16 mouse cellular contexts compared by ENCODE assay signal in genomic region chr6:101330392-101330791, GRCm38 (mm10). TPM values are rescaled to one million over a fixed set of nuclear protein-coding genes. Genes with fewer than 3 reads are reported as not detected.
DNase-seq lines count a peak whose midpoint lies in the region; ATAC-seq and TF ChIP-seq lines count a peak whose summit lies in the region.
"Had no signal": no experiment of that assay in that cellular context is flagged by ENCODE, and none has a peak within 500 bp of the region (broad histone marks: within the 10 kb centered on the region; RNA-seq: fewer than 3 reads in every experiment).

No protein-coding gene starts in this region.

- H3K9ac ChIP-seq in heart, embryonic 15.5 days = no peak overlapping the region
- no peak overlapping the region for H3K9ac ChIP-seq in heart, adult 2 months (ENCODE audit: low read depth, low read length)
- H3K9ac ChIP-seq in lung, embryonic 15.5 days = no peak overlapping the region
- H3K9ac ChIP-seq: hindbrain, embryonic 12.5 days; limb, embryonic 12.5 days; midbrain, embryonic 13.5 days; neural tube, embryonic 13.5 days; stomach, embryonic 15.5 days had no signal

- no peak for DNase-seq in heart, adult 2 months
- no peak for DNase-seq in lung, adult 18-20 months
- peak; percentile 67 for DNase-seq in embryo, embryonic 11 days
- DNase-seq in mesoderm, embryonic 11.5 days (ENCODE audit: low read depth, low spot score) = peak; percentile 85
- no peak for DNase-seq in right cerebral cortex, postnatal 10 days (ENCODE audit: low spot score in 2 of 2)
- no peak for DNase-seq in frontal cortex, postnatal 36 days (ENCODE audit: low spot score in 2 of 2)
- DNase-seq: cerebellum, postnatal 14 days; right cerebral cortex, postnatal 14 days had no signal

- peak overlapping the region; percentile 92 for H3K27ac ChIP-seq in heart, embryonic 15.5 days
- no peak overlapping the region for H3K27ac ChIP-seq in heart, adult 2 months
- H3K27ac ChIP-seq in lung, embryonic 15.5 days = no peak overlapping the region
- H3K27ac ChIP-seq: hindbrain, embryonic 12.5 days; midbrain, embryonic 13.5 days; neural tube, embryonic 13.5 days had no signal

- TF ChIP-seq CTCF in heart, adult 2 months (IDR thresholded peaks at IDR 0.05) = no peak

- no peaks in the 10 kb centered on the region for H3K9me3 ChIP-seq in heart, embryonic 15.5 days (replicated peaks)
- H3K9me3 ChIP-seq in lung, embryonic 15.5 days = no peaks in the 10 kb centered on the region
- H3K9me3 ChIP-seq: hindbrain, embryonic 12.5 days; limb, embryonic 12.5 days; midbrain, embryonic 13.5 days; neural tube, embryonic 13.5 days; stomach, embryonic 15.5 days had no signal

- WGBS in heart, embryonic 15.5 days = 14% methylated on average over 5 of the region's 5 CpGs
- 54% methylated on average over 5 of the region's 5 CpGs for WGBS in heart, adult 2 months
- WGBS in lung, embryonic 15.5 days = 20% methylated on average over 5 of the region's 5 CpGs

- ATAC-seq in heart, embryonic 15.5 days (replicated peaks; ENCODE audit: insufficient number of reproducible peaks, insufficient read depth, low FRiP score, low read depth) = no peak; the same call in 1 of the 2 replicates
- ATAC-seq in lung, embryonic 15.5 days (ENCODE audit: borderline replicate concordance, extremely low read depth, low FRiP score, low TSS enrichment) = peak; percentile 31
- ATAC-seq: activated CD4-positive, CD25-positive, alpha-beta regulatory T cell, adult 4 months; midbrain, embryonic 13.5 days had no signal

- TF ChIP-seq POLR2A in heart, adult 2 months (IDR thresholded peaks at IDR 0.05; ENCODE audit: insufficient read depth, low read depth, low read length) = no peak

- TF ChIP-seq EP300 in heart, adult 2 months (IDR thresholded peaks at IDR 0.05; ENCODE audit: insufficient read depth, low read depth, low read length) = no peak

- peaks cover 87% of the 10 kb centered on the region for H3K4me1 ChIP-seq in heart, embryonic 15.5 days (replicated peaks)
- H3K4me1 ChIP-seq in heart, adult 2 months (ENCODE audit: control insufficient read depth, insufficient read depth, low read length) = peaks cover 22% of the 10 kb centered on the region
- peaks cover 70% of the 10 kb centered on the region for H3K4me1 ChIP-seq in lung, embryonic 15.5 days

- H3K27me3 ChIP-seq in heart, embryonic 15.5 days = no peaks in the 10 kb centered on the region
- H3K27me3 ChIP-seq in heart, adult 2 months (ENCODE audit: control insufficient read depth, insufficient read depth, low read length) = no peaks in the 10 kb centered on the region
- no peaks in the 10 kb centered on the region for H3K27me3 ChIP-seq in lung, embryonic 15.5 days
- H3K27me3 ChIP-seq: hindbrain, embryonic 12.5 days; limb, embryonic 12.5 days; midbrain, embryonic 13.5 days; neural tube, embryonic 13.5 days; stomach, embryonic 15.5 days had no signal

- intact Hi-C loops in heart, adult 2 months (cut with DNase I) = no loop called here

- H3K4me2 ChIP-seq in heart, embryonic 15.5 days = no peak overlapping the region
- H3K4me2 ChIP-seq in lung, embryonic 15.5 days = no peak overlapping the region
- H3K4me2 ChIP-seq: hindbrain, embryonic 12.5 days; limb, embryonic 12.5 days; midbrain, embryonic 13.5 days; neural tube, embryonic 13.5 days; stomach, embryonic 15.5 days had no signal

- no peaks in the 10 kb centered on the region; the same call in 1 of the 2 replicates for H3K79me2 ChIP-seq in heart, adult 2 months (replicated peaks; ENCODE audit: control insufficient read depth, insufficient read depth, low read length)

- H3K36me3 ChIP-seq in heart, embryonic 15.5 days = no peaks in the 10 kb centered on the region
- peaks cover 6% of the 10 kb centered on the region for H3K36me3 ChIP-seq in heart, adult 2 months (ENCODE audit: control insufficient read depth, insufficient read depth, low read length)
- H3K36me3 ChIP-seq in lung, embryonic 15.5 days = no peaks in the 10 kb centered on the region
- H3K36me3 ChIP-seq: hindbrain, embryonic 12.5 days; limb, embryonic 12.5 days; midbrain, embryonic 13.5 days; neural tube, embryonic 13.5 days; stomach, embryonic 15.5 days had no signal

- no peak overlapping the region for H3K4me3 ChIP-seq in heart, embryonic 15.5 days
- no peak overlapping the region for H3K4me3 ChIP-seq in heart, adult 2 months
- no peak overlapping the region for H3K4me3 ChIP-seq in lung, embryonic 15.5 days
- H3K4me3 ChIP-seq: hindbrain, embryonic 12.5 days; limb, embryonic 12.5 days; midbrain, embryonic 13.5 days; neural tube, embryonic 13.5 days; stomach, embryonic 15.5 days had no signal

RNA-seq across cellular contexts. Expression of gene Pdzrn3, which starts 47.3 kb away (rescaled TPM):
- 12.8 and 13.1 TPM in 2 replicates for polyA plus RNA-seq in heart, embryonic 15.5 days (2015; fragmentation: Nextera tagmentation; extraction: Ambion mirVana)
- 10 to 100 TPM; 28.7 to 32.2 TPM for total RNA-seq in heart, adult 2 months (2021)
- polyA plus RNA-seq in heart, adult 2 months (2012; rRNA removed) = 19.3 and 21.8 TPM in 2 replicates
- polyA plus RNA-seq in lung, embryonic 15.5 days (2015; fragmentation: Nextera tagmentation; extraction: Ambion mirVana) = 9.7 and 11.0 TPM in 2 replicates
- polyA plus RNA-seq: activated CD4-positive, CD25-positive, alpha-beta regulatory T cell, adult 4 months had no signal

Comparison
In these comparisons a context has a peak if more than half of its experiments do, and no peak if none do; other contexts are left out.
1. DNase-seq: peak in embryo, embryonic 11 days (single experiment) and mesoderm, embryonic 11.5 days (single experiment); none in heart, adult 2 months (0 of 2), lung, adult 18-20 months (0 of 2), right cerebral cortex, postnatal 10 days (0 of 2) and frontal cortex, postnatal 36 days (0 of 2).